Mouse (Mus musculus) lung, postnatal 0 days (tissue): ENCODE data around the gene Ncor2.
"Not testable (repeated sequence)": the region's sequence is repeated elsewhere in the genome, so short reads cannot be mapped to it uniquely, and the experiment has no call there.

Experiments used
- CTCF ChIP-seq: IDR thresholded peaks from 2 replicates; pipeline ENCODE4 v1.5.1; 2016; ENCODE audit warnings: antibody characterized with exemption, mild to moderate bottlenecking
- EP300 ChIP-seq: IDR thresholded peaks from 2 replicates; pipeline ENCODE4 v1.6.1; 2016; ENCODE audit warnings: antibody characterized with exemption, mild to moderate bottlenecking, control low read depth

GRCm38 (mm10) chr5:125197325-125197724, 18.3 kb upstream of the Ncor2 start:
- TF ChIP-seq EP300, CTCF: not testable (repeated sequence)
